Mouse (Mus musculus) embryonic fibroblast, embryonic 13.5 days (primary cell): ENCODE results near the gene Caln1.

Experiments used
- CTCF ChIP-seq: IDR thresholded peaks from 2 replicates; pipeline ENCODE4 v1.5.1; 2011; ENCODE audit warnings: mild to moderate bottlenecking, control low read depth, low read length, moderate library complexity, borderline replicate concordance; ENCODE audit not compliant: insufficient read depth
- POLR2A ChIP-seq: IDR thresholded peaks from 2 replicates; pipeline ENCODE4 v1.6.1; 2011; ENCODE audit warnings: low read depth, mild to moderate bottlenecking, control low read depth, low read length, moderate library complexity

DNA sequence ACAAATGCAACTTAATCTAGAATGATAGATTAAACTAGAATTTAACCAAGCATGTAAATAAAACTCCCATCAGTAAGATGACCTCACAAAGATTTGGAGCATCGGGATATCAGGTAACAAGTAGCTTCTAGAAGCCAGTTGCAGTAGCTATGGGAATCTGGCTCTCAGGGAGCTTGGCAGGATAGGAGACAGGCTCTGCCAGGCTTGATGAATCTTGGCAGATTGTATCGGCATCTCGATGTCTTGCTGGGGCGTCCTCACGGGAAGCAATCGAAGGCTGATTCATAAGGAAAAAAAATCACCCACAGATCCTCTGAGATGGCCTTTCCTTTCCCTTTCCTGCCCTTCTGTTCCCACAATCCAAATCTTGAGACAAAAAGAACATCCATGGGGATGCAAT is 396.5 kb downstream of the Caln1 start:
- TF ChIP-seq CTCF, result no peak
- TF ChIP-seq POLR2A, result no peak
